19 mouse cellular contexts compared by ENCODE assay signal in the genomic region with DNA sequence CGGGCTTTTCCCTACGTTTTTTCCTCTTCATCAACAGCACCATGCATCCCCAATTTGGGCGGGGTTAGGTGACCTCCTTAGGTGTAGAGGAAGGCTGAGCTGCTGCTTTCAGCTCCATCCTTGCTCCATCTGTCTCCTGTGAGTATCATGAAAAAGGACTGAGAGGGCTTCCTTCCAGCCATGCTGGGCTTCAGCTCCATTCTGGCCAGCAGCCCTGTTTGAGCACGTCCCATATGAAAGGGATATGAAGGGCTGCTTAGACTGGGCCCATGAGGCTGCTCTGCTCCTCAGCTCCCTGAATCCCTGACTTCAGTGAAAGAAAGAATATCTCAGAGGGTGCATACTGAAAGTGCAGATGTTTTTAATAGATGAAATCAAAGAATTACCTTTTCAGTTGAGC.
DNase-seq lines count a peak whose midpoint lies in the region; ATAC-seq and TF ChIP-seq lines count a peak whose summit lies in the region.
"Had no signal": no experiment of that assay in that cellular context is flagged by ENCODE, and none has a peak within 500 bp of the region (broad histone marks: within the 10 kb centered on the region; RNA-seq: fewer than 3 reads in every experiment).

No protein-coding gene starts in this region.

- no peak for TF ChIP-seq POLR2A in cortical plate, adult 2 months (IDR thresholded peaks at IDR 0.05; ENCODE audit: extremely low read depth, insufficient read depth, low read length)

- peak; percentile 36 for ATAC-seq in frontal cortex, adult (ENCODE audit: low TSS enrichment)
- ATAC-seq in midbrain, embryonic 13.5 days: 0 out of 2 replicates have a peak, but pooled peaks have one; percentile 30
- no peak for ATAC-seq in midbrain, embryonic 14.5 days (ENCODE audit: low FRiP score, low TSS enrichment)
- ATAC-seq: forebrain, embryonic 13.5 days; intestine, embryonic 16.5 days; Patski had no signal

- no peaks in the 10 kb centered on the region for H3K4me1 ChIP-seq in midbrain, embryonic 13.5 days (replicated peaks)
- H3K4me1 ChIP-seq in midbrain, embryonic 14.5 days (ENCODE audit: control insufficient read depth, insufficient read depth, low read length): no peaks in the 10 kb centered on the region
- H3K4me1 ChIP-seq in cortical plate, adult 2 months (ENCODE audit: control insufficient read depth, insufficient read depth, low read length): peaks cover 9% of the 10 kb centered on the region
- H3K4me1 ChIP-seq: forebrain, embryonic 13.5 days; kidney, embryonic 15.5 days; neural tube, embryonic 13.5 days had no signal

- 83% methylated on average over 4 of the region's 4 CpGs for WGBS in midbrain, embryonic 13.5 days
- 80% methylated on average over 4 of the region's 4 CpGs for WGBS in midbrain, embryonic 14.5 days

- no peak for DNase-seq in frontal cortex, postnatal 10 days (ENCODE audit: low spot score in 2 of 2)
- DNase-seq in midbrain, embryonic 14.5 days: no peak
- DNase-seq in cerebellum, adult 8-10 months: peak; percentile 59
- DNase-seq in Muller cell, postnatal 12 days (ENCODE audit: inconsistent ontology term): no peak
- DNase-seq in kidney, adult 11 months: no peak
- DNase-seq: adrenal gland, adult 8-10 months; liver; spleen, adult 18-20 months; thymus, postnatal 36 days had no signal

- H3K4me2 ChIP-seq in midbrain, embryonic 13.5 days (replicated peaks): no peak overlapping the region
- no peak overlapping the region for H3K4me2 ChIP-seq in midbrain, embryonic 14.5 days (ENCODE audit: low read length)
- H3K4me2 ChIP-seq: forebrain, embryonic 13.5 days; heart, embryonic 11.5 days; hindbrain, embryonic 14.5 days; kidney, embryonic 15.5 days; neural tube, embryonic 13.5 days had no signal

- H3K36me3 ChIP-seq in midbrain, embryonic 13.5 days: no peaks in the 10 kb centered on the region
- H3K36me3 ChIP-seq in midbrain, embryonic 14.5 days (ENCODE audit: control insufficient read depth, insufficient read depth, low read length): no peaks in the 10 kb centered on the region
- H3K36me3 ChIP-seq: kidney, embryonic 15.5 days; neural tube, embryonic 13.5 days had no signal

- TF ChIP-seq CTCF in cortical plate, adult 2 months (IDR thresholded peaks at IDR 0.05; ENCODE audit: extremely low read depth, insufficient read depth, low read length): no peak

- H3K9me3 ChIP-seq in midbrain, embryonic 13.5 days: no peaks in the 10 kb centered on the region
- H3K9me3 ChIP-seq in midbrain, embryonic 14.5 days (ENCODE audit: control insufficient read depth, low read length): no peaks in the 10 kb centered on the region
- H3K9me3 ChIP-seq: forebrain, embryonic 13.5 days; kidney, embryonic 15.5 days; neural tube, embryonic 13.5 days had no signal

- no peaks in the 10 kb centered on the region for H3K27me3 ChIP-seq in midbrain, embryonic 13.5 days
- no peaks in the 10 kb centered on the region for H3K27me3 ChIP-seq in midbrain, embryonic 14.5 days (ENCODE audit: control insufficient read depth, insufficient read depth, low read length)
- H3K27me3 ChIP-seq: forebrain, embryonic 13.5 days; kidney, embryonic 15.5 days; neural tube, embryonic 13.5 days; Patski had no signal

- H3K4me3 ChIP-seq in midbrain, embryonic 13.5 days (replicated peaks): no peak overlapping the region
- no peak overlapping the region for H3K4me3 ChIP-seq in midbrain, embryonic 14.5 days (replicated peaks; ENCODE audit: low read depth, low read length)
- no peak overlapping the region for H3K4me3 ChIP-seq in cortical plate, adult 2 months (ENCODE audit: insufficient read depth, low read length)
- H3K4me3 ChIP-seq: forebrain, embryonic 13.5 days; kidney, embryonic 15.5 days; neural tube, embryonic 13.5 days had no signal

- H3K27ac ChIP-seq in midbrain, embryonic 13.5 days: no peak overlapping the region
- H3K27ac ChIP-seq in midbrain, embryonic 14.5 days (replicated peaks; ENCODE audit: low read depth, low read length): no peak overlapping the region
- H3K27ac ChIP-seq in cortical plate, adult 2 months (ENCODE audit: insufficient read depth, low read length): peak overlapping the region; percentile 68; the same call in 1 of the 2 replicates
- H3K27ac ChIP-seq: forebrain, embryonic 13.5 days; hindbrain, embryonic 14.5 days; kidney, embryonic 15.5 days; neural tube, embryonic 13.5 days had no signal

- H3K9ac ChIP-seq in midbrain, embryonic 13.5 days (replicated peaks): no peak overlapping the region
- no peak overlapping the region for H3K9ac ChIP-seq in midbrain, embryonic 14.5 days (replicated peaks; ENCODE audit: low read length)
- H3K9ac ChIP-seq: forebrain, embryonic 13.5 days; hindbrain, embryonic 14.5 days; kidney, embryonic 15.5 days; neural tube, embryonic 13.5 days had no signal
